Mouse (Mus musculus) spleen, adult 2 months (tissue): ENCODE results near the gene Stim2.

Source experiments
- CTCF ChIP-seq: fragments of 200-500 bp; IDR thresholded peaks from 2 replicates; pipeline ENCODE4 v1.5.1; 2011; ENCODE audit warnings: mild to moderate bottlenecking, inconsistent platforms; ENCODE audit not compliant: insufficient read depth, insufficient read length, insufficient replicate concordance; ENCODE audit errors: extremely low read depth
- POLR2A ChIP-seq: fragments of 200-500 bp; IDR thresholded peaks from 2 replicates; pipeline ENCODE4 v1.6.1; 2011; ENCODE audit warnings: low read depth, low read length, inconsistent platforms

DNA sequence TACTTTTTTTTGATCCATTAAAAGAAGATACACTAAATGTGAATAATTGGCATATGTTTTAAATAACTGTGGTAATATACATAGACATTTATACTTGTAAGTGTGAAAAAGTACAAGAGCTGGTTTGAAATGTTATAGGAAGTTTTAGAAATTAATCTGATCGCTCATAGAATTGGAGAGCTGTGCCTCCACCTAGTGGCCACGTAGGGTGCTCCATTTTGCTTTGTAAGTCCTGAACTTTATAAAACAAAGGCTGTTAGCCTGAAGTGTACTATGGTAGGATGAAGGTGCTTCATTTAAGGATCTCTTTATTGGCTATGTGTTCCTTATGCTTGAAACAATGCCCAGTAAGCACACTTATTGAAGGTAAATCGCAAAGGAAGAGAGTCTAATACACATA is 115.0 kb downstream of the Stim2 start:
- TF ChIP-seq CTCF (peak; percentile 46; the same call in 1 of the 2 replicates), POLR2A (no peak)
